ENCODE assay signal across 9 mouse cellular contexts in the genomic region with DNA sequence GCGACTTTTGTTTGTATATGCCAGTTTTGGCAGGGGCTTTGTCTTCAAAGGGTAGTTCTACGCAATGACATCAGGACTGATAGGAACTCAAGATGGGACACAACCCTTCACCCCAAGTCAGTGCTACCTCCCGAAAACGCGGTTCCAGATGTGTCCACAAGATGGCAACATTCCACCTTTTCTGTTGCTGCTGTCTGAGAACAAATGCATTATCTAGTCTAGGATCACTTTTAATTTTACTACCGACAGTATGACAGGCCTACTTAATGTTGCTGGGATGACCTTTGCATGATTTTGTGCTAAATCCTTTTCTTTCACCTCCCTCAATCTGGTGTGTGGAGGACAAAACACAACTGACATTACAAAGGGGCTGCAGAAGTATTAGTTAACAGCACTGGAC.
DNase-seq lines count a peak whose midpoint lies in the region; ATAC-seq and TF ChIP-seq lines count a peak whose summit lies in the region.
"Had no signal": no experiment of that assay in that cellular context is flagged by ENCODE, and none has a peak within 500 bp of the region (broad histone marks: within the 10 kb centered on the region; RNA-seq: fewer than 3 reads in every experiment).

No protein-coding gene starts in this region.

- ATAC-seq in forebrain, embryonic 11.5 days (replicated peaks; ENCODE audit: low FRiP score), result 0 out of 2 replicates have a peak, but pooled peaks have one; percentile 40

- 14% methylated on average over 6 of the region's 6 CpGs for WGBS in forebrain, embryonic 11.5 days

- no peak for TF ChIP-seq POLR2A in testis, adult 2 months (IDR thresholded peaks at IDR 0.05; ENCODE audit: control insufficient read depth, low read depth, low read length)
- no peak for TF ChIP-seq POLR2A in brain, embryonic 14.5 days (IDR thresholded peaks at IDR 0.05; ENCODE audit: borderline replicate concordance, extremely low read depth, insufficient read depth, insufficient read length, poor library complexity, severe bottlenecking)

- H3K4me1 ChIP-seq in testis, adult 2 months (ENCODE audit: control insufficient read depth, insufficient read depth, low read length), result no peaks in the 10 kb centered on the region
- H3K4me1 ChIP-seq in forebrain, embryonic 11.5 days (replicated peaks; ENCODE audit: control insufficient read depth, insufficient read depth, low read length), result no peaks in the 10 kb centered on the region
- H3K4me1 ChIP-seq: embryonic facial prominence, embryonic 15.5 days had no signal

- H3K9ac ChIP-seq in forebrain, embryonic 11.5 days (ENCODE audit: low read length), result no peak overlapping the region
- H3K9ac ChIP-seq: embryonic facial prominence, embryonic 15.5 days had no signal

- DNase-seq in testis, postnatal 14 days (ENCODE audit: low spot score), result no peak
- DNase-seq in brain, embryonic 14.5 days (ENCODE audit: low read depth), result peak; percentile 76
- DNase-seq in forebrain, embryonic 11.5 days (ENCODE audit: low spot score), result peak; percentile 68
- DNase-seq in kidney, postnatal 36 days, result peak; percentile 23 to 75
- peak; percentile 10 for DNase-seq in lung, postnatal 36 days
- peak; percentile 68 for DNase-seq in right cerebral cortex, postnatal 4 days
- no peak for DNase-seq in heart, adult 9 months (ENCODE audit: low spot score in 2 of 2)

- H3K27me3 ChIP-seq in testis, adult 2 months (ENCODE audit: control insufficient read depth, insufficient read depth, low read length), result no peaks in the 10 kb centered on the region
- no peaks in the 10 kb centered on the region for H3K27me3 ChIP-seq in forebrain, embryonic 11.5 days (ENCODE audit: control insufficient read depth, insufficient read depth, low read length)
- H3K27me3 ChIP-seq: embryonic facial prominence, embryonic 15.5 days had no signal

- no peak overlapping the region for H3K4me2 ChIP-seq in forebrain, embryonic 11.5 days (ENCODE audit: low read depth, low read length, severe bottlenecking)
- H3K4me2 ChIP-seq: embryonic facial prominence, embryonic 15.5 days had no signal

- no peak overlapping the region for H3K27ac ChIP-seq in testis, adult 2 months (ENCODE audit: control insufficient read depth, insufficient read depth, low read depth, low read length)
- no peak overlapping the region for H3K27ac ChIP-seq in forebrain, embryonic 11.5 days (ENCODE audit: low read depth, low read length)
- H3K27ac ChIP-seq: embryonic facial prominence, embryonic 15.5 days had no signal

- TF ChIP-seq CTCF in testis, adult 2 months (IDR thresholded peaks at IDR 0.05; ENCODE audit: control insufficient read depth, insufficient read depth, insufficient replicate concordance, low read depth, low read length), result peak; percentile 35; the same call in 1 of the 2 replicates
- peak; percentile 79 for TF ChIP-seq CTCF in brain, embryonic 14.5 days (IDR thresholded peaks at IDR 0.05; ENCODE audit: borderline replicate concordance, extremely low read depth, insufficient read depth, insufficient read length)

- H3K36me3 ChIP-seq in testis, adult 2 months (ENCODE audit: control insufficient read depth, insufficient read depth, low read length), result no peaks in the 10 kb centered on the region
- no peaks in the 10 kb centered on the region for H3K36me3 ChIP-seq in forebrain, embryonic 11.5 days (ENCODE audit: control insufficient read depth, insufficient read depth, low read length)
- H3K36me3 ChIP-seq: embryonic facial prominence, embryonic 15.5 days had no signal

- H3K4me3 ChIP-seq in testis, adult 2 months (ENCODE audit: control insufficient read depth, low read depth, low read length), result no peak overlapping the region
- no peak overlapping the region for H3K4me3 ChIP-seq in forebrain, embryonic 11.5 days (ENCODE audit: low read depth, low read length)
- H3K4me3 ChIP-seq: embryonic facial prominence, embryonic 15.5 days had no signal

- H3K9me3 ChIP-seq in forebrain, embryonic 11.5 days (ENCODE audit: control insufficient read depth, low read length), result no peaks in the 10 kb centered on the region
- H3K9me3 ChIP-seq: embryonic facial prominence, embryonic 15.5 days had no signal

Comparison
In these comparisons a context has a peak if more than half of its experiments do, and no peak if none do; other contexts are left out.
1. DNase-seq: peak in brain, embryonic 14.5 days (single experiment), forebrain, embryonic 11.5 days (single experiment), kidney, postnatal 36 days (2 of 2), lung, postnatal 36 days (single experiment) and right cerebral cortex, postnatal 4 days (single experiment); none in testis, postnatal 14 days (single experiment) and heart, adult 9 months (0 of 2).